In genomic region chr9:69134604-69135003, GRCm38 (mm10) we compare ENCODE assay signal across 12 mouse cellular contexts.
DNase-seq lines count a peak whose midpoint lies in the region; ATAC-seq lines count a peak whose summit lies in the region.
"Had no signal": no experiment of that assay in that cellular context is flagged by ENCODE, and none has a peak within 500 bp of the region (broad histone marks: within the 10 kb centered on the region; RNA-seq: fewer than 3 reads in every experiment).

No protein-coding gene starts in this region.

- no peak for ATAC-seq in granulocyte monocyte progenitor cell, adult 5-6 weeks (replicated peaks; ENCODE audit: poor library complexity, severe bottlenecking)
- ATAC-seq: midbrain, embryonic 16.5 days had no signal

- intact Hi-C loops in gastrocnemius, postnatal 14 days (cut with DNase I; ENCODE audit: low total_unique reads), result no loop called here

- peak; percentile 24 for DNase-seq in cerebellum, adult 11 months
- no peak for DNase-seq in cerebellum, adult 11-12 months
- DNase-seq in layer of hippocampus, adult 8-10 months (ENCODE audit: low spot score in 2 of 2), result peak; percentile 4 to 12
- DNase-seq in layer of hippocampus, adult 18-20 months (ENCODE audit: low spot score in 2 of 2), result no peak
- DNase-seq in gastrocnemius, postnatal 14 days, result peak; percentile 67
- DNase-seq in heart, postnatal 4 days, result peak; percentile 50
- no peak for DNase-seq in kidney, postnatal 14 days
- DNase-seq: adrenal gland, adult 2 months; spleen, adult 18-20 months; thymus, postnatal 36 days had no signal

Comparison
In these comparisons a context has a peak if more than half of its experiments do, and no peak if none do; other contexts are left out.
1. DNase-seq: peak in cerebellum, adult 11 months (single experiment), layer of hippocampus, adult 8-10 months (2 of 2), gastrocnemius, postnatal 14 days (single experiment) and heart, postnatal 4 days (single experiment); none in cerebellum, adult 11-12 months (single experiment), layer of hippocampus, adult 18-20 months (0 of 2) and kidney, postnatal 14 days (single experiment).